Mouse (Mus musculus) left cerebral cortex, postnatal 10 days (tissue): Measurements from ENCODE around the gene Gm28308. TPM values are rescaled to one million over a fixed set of nuclear protein-coding genes. Genes with fewer than 3 reads are reported as not detected.

ENCODE experiments used
- DNase-seq, 2 experiments: peaks; one replicate each; pipeline ENCODE4 v3.0.0; 2021 to 2022; ENCODE audit warnings: low spot score in 2 of 2, mixed read lengths in 1 of 2; ENCODE audit errors: extremely low spot score in 1 of 2
- intact Hi-C: fragments of 180-260 bp; cut with DNase I; formaldehyde crosslinking; loops from one replicate; pipeline ENCODE4 v1.15.1; 2025
- total RNA-seq, 2 experiments: library from RNA; stranded (reverse); gene quantifications; 2 replicates each; pipeline ENCODE4 v1.2.3; 2021

The Gm28308 gene
- total RNA-seq, 2 experiments from 2014 or later: not detected

- intact Hi-C loops: no loop called here
- DNase-seq: no peak
These were observed 35.7 kb upstream of the Gm28308 start for GRCm38 (mm10) chr6:52248638-52249414.

GRCm38 (mm10) chr6:52247766-52248637 lies 34.9 kb upstream of the Gm28308 start:
- intact Hi-C loops: no loop called here
- no peak for DNase-seq

GRCm38 (mm10) chr6:52246916-52247315 lies 33.8 kb upstream of the Gm28308 start:
- no peak for DNase-seq
- intact Hi-C loops: no loop called here

GRCm38 (mm10) chr6:52246403-52246803 lies 33.3 kb upstream of the Gm28308 start:
- intact Hi-C loops: no loop called here
- no peak for DNase-seq

- no peak for DNase-seq
- intact Hi-C loops: no loop called here
These were observed 32.6 kb upstream of the Gm28308 start, which contains the start of gene Hoxa11 for GRCm38 (mm10) chr6:52245757-52246142. Gene Hoxa11 (minus strand): TSS chr6:52245810.

- intact Hi-C loops: no loop called here
- DNase-seq: no peak
These were observed 32.1 kb upstream of the Gm28308 start for GRCm38 (mm10) chr6:52245040-52245756.

- no peak for DNase-seq
- intact Hi-C loops: no loop called here
These were observed 31.4 kb upstream of the Gm28308 start for GRCm38 (mm10) chr6:52244471-52245039.

GRCm38 (mm10) chr6:52243681-52244121 lies 30.6 kb upstream of the Gm28308 start:
- DNase-seq: no peak
- intact Hi-C loops: no loop called here

- DNase-seq: no peak
- intact Hi-C loops: no loop called here
These were observed 29.7 kb upstream of the Gm28308 start for GRCm38 (mm10) chr6:52242801-52243332.

GRCm38 (mm10) chr6:52241001-52241621 lies 28.0 kb upstream of the Gm28308 start:
- no peak for DNase-seq
- intact Hi-C loops: no loop called here

GRCm38 (mm10) chr6:52240389-52241000 lies 27.4 kb upstream of the Gm28308 start, which contains the start of gene Hoxa10:
Gene Hoxa10 (minus strand): TSS chr6:52240854.
- peak in 1 of 2 experiments; percentile 70 for DNase-seq
- intact Hi-C loops: no loop called here

- intact Hi-C loops: loop anchor here (5.0 kb wide), 1 partner anchor 1063 kb away; no protein-coding TSS in a partner anchor
- no peak for DNase-seq
These were observed 26.7 kb upstream of the Gm28308 start for GRCm38 (mm10) chr6:52239625-52240388.

GRCm38 (mm10) chr6:52238976-52239375 lies 25.8 kb upstream of the Gm28308 start:
- DNase-seq: no peak
- intact Hi-C loops: loop anchor here (5.0 kb wide), 1 partner anchor 1062 kb away; no protein-coding TSS in a partner anchor

GRCm38 (mm10) chr6:52238155-52238545 lies 25.0 kb upstream of the Gm28308 start:
- intact Hi-C loops: loop anchor here (5.0 kb wide), 1 partner anchor 1061 kb away; no protein-coding TSS in a partner anchor
- no peak for DNase-seq

GRCm38 (mm10) chr6:52237346-52238154 lies 24.4 kb upstream of the Gm28308 start:
- intact Hi-C loops: loop anchor here (5.0 kb wide), 1 partner anchor 1060 kb away; no protein-coding TSS in a partner anchor
- DNase-seq: peak in 1 of 2 experiments; percentile 4

GRCm38 (mm10) chr6:52236806-52237205 lies 23.7 kb upstream of the Gm28308 start:
- no peak for DNase-seq
- intact Hi-C loops: loop anchor here (5.0 kb wide), 1 partner anchor 1060 kb away; no protein-coding TSS in a partner anchor
